Mouse (Mus musculus) ES-Bruce4 (cell line): ENCODE data around the gene Fxyd1. TPM values are rescaled to one million over a fixed set of nuclear protein-coding genes. Genes with fewer than 3 reads are reported as not detected.

Experiments used
- H3K27ac ChIP-seq: 2 replicates; pipeline ENCODE4 v1.5.1; 2012; ENCODE audit warnings: low read length, inconsistent platforms; ENCODE audit not compliant: insufficient read depth
- H3K27me3 ChIP-seq: 2 replicates; pipeline ENCODE4 v1.6.1; 2012; ENCODE audit warnings: mild to moderate bottlenecking, low read length, inconsistent platforms; ENCODE audit not compliant: control insufficient read depth, poor library complexity, insufficient read depth, severe bottlenecking
- H3K36me3 ChIP-seq: 2 replicates; pipeline ENCODE4 v1.6.1; 2012; ENCODE audit warnings: inconsistent platforms, mild to moderate bottlenecking, low read length, moderate library complexity; ENCODE audit not compliant: control insufficient read depth, poor library complexity, insufficient read depth, severe bottlenecking
- H3K4me1 ChIP-seq: one replicate; pipeline ENCODE4 v1.8.1; 2011; ENCODE audit warnings: low read length; ENCODE audit not compliant: control insufficient read depth, insufficient read depth
- H3K4me3 ChIP-seq: 2 replicates; pipeline ENCODE4 v1.5.1; 2011; ENCODE audit warnings: low read depth, mild to moderate bottlenecking, low read length
- H3K9ac ChIP-seq: 2 replicates; pipeline ENCODE4 v1.6.1; 2012; ENCODE audit warnings: low read depth, mild to moderate bottlenecking, inconsistent platforms; ENCODE audit not compliant: poor library complexity, severe bottlenecking
- H3K9me3 ChIP-seq: replicated peaks from 2 replicates; pipeline ENCODE4 v1.6.1; 2012; ENCODE audit warnings: mild to moderate bottlenecking, low read length, inconsistent platforms; ENCODE audit not compliant: control insufficient read depth, poor library complexity, insufficient read depth, severe bottlenecking
- CTCF ChIP-seq: IDR thresholded peaks from one replicate; pipeline ENCODE4 v1.8.1; 2011; ENCODE audit warnings: low read depth, low read length
- EP300 ChIP-seq: IDR thresholded peaks from 2 replicates; pipeline ENCODE4 v1.6.1; 2011; ENCODE audit warnings: low read depth, low read length; ENCODE audit not compliant: insufficient read depth
- POLR2A ChIP-seq: IDR thresholded peaks from one replicate; pipeline ENCODE4 v1.8.1; 2011; ENCODE audit warnings: low read length; ENCODE audit not compliant: insufficient read depth
- polyA plus RNA-seq: library from polyadenylated mRNA; stranded (reverse); fragments of >200 nt; gene quantifications from 2 replicates; pipeline ENCODE4 v1.2.4, GENCODE M21; 2011; ENCODE audit warnings: low read depth; ENCODE audit not compliant: missing spikeins, insufficient read depth, insufficient read length

The Fxyd1 gene
- polyA plus RNA-seq, 1 experiment = 2.1 TPM

DNA sequence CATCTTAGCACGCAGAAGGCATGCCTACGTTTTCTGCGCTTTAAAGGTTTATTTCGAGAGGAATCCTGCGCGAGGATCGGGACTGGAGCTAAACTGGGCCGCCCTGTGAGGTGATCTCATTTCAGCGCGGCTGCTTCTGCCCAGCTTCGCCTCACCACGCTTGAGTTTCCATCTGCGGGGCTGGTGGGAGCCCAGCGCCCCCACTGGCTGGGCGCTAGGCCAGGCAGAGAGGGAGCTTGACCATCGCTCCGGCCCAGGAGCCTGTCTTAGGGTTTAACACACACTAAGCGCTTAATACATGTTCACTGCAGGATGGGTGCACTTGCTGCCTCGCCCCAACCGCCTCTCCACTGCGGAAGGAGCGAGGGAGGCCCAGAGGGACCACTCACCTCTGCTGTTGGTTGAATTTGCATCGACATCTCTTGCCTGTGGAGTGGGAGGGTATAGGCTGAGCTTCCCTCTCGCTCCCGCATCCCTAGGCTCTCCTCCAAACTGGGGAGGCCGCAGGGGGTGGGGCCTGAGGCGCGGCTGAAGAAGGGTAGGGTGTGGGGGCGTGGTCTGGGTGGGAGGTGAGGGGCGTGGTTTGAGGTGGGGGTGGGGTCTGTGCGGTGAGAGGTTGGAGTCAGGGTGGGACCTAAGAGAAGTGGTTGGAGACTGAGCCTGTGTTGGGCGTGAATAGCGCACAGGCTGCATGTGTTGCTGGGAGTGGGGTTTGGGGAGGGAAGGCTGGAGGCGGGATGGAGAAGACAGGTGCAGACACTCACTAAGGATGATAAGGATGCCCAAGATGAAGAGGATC lies 4.2 kb downstream of the Fxyd1 start:
- Histone ChIP-seq H3K9me3 (no peaks in the 10 kb centered on the region), H3K9ac (0 out of 2 replicates have a peak overlapping the region, but pooled peaks have one; percentile 10), H3K4me1 (no peaks in the 10 kb centered on the region), H3K4me3 (peak overlapping the region; percentile 65), H3K36me3 (no peaks in the 10 kb centered on the region), H3K27ac (no peak overlapping the region), H3K27me3 (peaks cover 11% of the 10 kb centered on the region)
- peak; percentile 13 for TF ChIP-seq CTCF
- no peak for TF ChIP-seq EP300

- H3K4me1 ChIP-seq = no peaks in the 10 kb centered on the region
- H3K36me3 ChIP-seq = no peaks in the 10 kb centered on the region
- no peaks in the 10 kb centered on the region for H3K9me3 ChIP-seq
- H3K27ac ChIP-seq = no peak overlapping the region
- peaks cover 11% of the 10 kb centered on the region for H3K27me3 ChIP-seq
- peak overlapping the region; percentile 65 for H3K4me3 ChIP-seq
- TF ChIP-seq CTCF (no peak), POLR2A (no peak), EP300 (no peak)
- H3K9ac ChIP-seq = 0 out of 2 replicates have a peak overlapping the region, but pooled peaks have one; percentile 10
Observed at GRCm38 (mm10) chr7:31052251-31052635, 4.8 kb downstream of the Fxyd1 start.

- Histone ChIP-seq H3K4me1 (no peaks in the 10 kb centered on the region), H3K9me3 (no peaks in the 10 kb centered on the region), H3K36me3 (no peaks in the 10 kb centered on the region), H3K27ac (no peak within 1 kb of the TSS), H3K9ac (0 out of 2 replicates have a peak within 1 kb of the TSS, but pooled peaks have one; percentile 10), H3K4me3 (peak within 1 kb of the TSS; percentile 65), H3K27me3 (peaks cover 11% of the 10 kb centered on the region)
- TF ChIP-seq CTCF (peak; percentile 10), EP300 (no peak), POLR2A (no peak)
Observed at GRCm38 (mm10) chr7:31051321-31052021, 5.5 kb downstream of the Fxyd1 start, which contains the start of gene Fxyd7. TSS of gene Fxyd7 (minus strand) at chr7:31051467.

DNA sequence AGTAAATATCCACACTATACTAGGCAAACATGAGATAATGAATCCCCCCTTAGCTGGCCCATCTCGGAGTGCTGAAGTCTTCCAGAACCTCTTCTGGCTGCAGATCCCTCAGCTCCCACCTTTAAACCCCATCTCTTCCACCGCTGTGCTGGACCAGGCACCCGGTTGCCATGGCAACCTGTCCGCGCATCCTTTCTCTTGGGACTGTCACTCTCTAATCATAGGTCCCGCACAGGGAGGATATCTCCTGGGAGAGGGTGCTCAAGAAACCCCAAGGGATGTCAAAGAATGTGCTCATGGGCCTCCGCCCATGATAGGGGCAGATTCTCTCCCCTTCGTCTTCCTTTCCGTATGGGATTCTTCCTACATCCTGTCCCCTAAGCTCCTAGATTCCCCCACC lies 6.1 kb downstream of the Fxyd1 start:
- Histone ChIP-seq H3K4me3 (peak overlapping the region; percentile 41; the same call in 1 of the 2 replicates), H3K9ac (no peak overlapping the region), H3K9me3 (no peaks in the 10 kb centered on the region), H3K27me3 (peaks cover 11% of the 10 kb centered on the region), H3K36me3 (no peaks in the 10 kb centered on the region), H3K4me1 (no peaks in the 10 kb centered on the region), H3K27ac (no peak overlapping the region)
- TF ChIP-seq POLR2A (no peak), CTCF (no peak), EP300 (no peak)

- no peak for TF ChIP-seq EP300
- no peak overlapping the region for H3K27ac ChIP-seq
- peaks cover 11% of the 10 kb centered on the region for H3K27me3 ChIP-seq
- no peak overlapping the region for H3K9ac ChIP-seq
- no peaks in the 10 kb centered on the region for H3K36me3 ChIP-seq
- no peaks in the 10 kb centered on the region for H3K4me1 ChIP-seq
- no peaks in the 10 kb centered on the region for H3K9me3 ChIP-seq
- H3K4me3 ChIP-seq = no peak overlapping the region
Observed at GRCm38 (mm10) chr7:31050487-31050886, 6.5 kb downstream of the Fxyd1 start.

DNA sequence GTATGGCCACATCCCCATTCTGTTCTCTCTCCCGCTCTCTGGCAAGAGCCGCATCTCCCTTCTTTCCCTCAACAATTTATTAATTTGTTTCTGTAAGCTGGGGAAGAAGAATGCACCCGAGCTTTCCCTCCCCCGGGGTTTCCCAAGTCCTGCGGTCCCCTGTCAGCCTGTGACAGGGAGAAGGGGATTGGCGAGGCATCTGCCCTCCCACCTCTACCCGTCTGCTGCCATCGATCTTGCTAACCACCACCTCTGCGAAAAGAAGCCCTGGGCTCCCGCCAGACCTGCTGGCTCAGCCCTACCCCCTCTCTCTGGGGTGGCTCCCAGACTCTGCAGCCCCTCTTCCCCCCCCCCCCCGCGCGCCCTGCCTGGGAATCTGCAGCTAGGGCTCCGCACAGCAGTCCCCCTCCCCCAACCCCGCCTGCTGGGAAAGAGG lies 7.1 kb downstream of the Fxyd1 start:
- Histone ChIP-seq H3K9me3 (no peaks in the 10 kb centered on the region), H3K4me1 (no peaks in the 10 kb centered on the region), H3K36me3 (no peaks in the 10 kb centered on the region), H3K9ac (no peak overlapping the region), H3K27ac (no peak overlapping the region), H3K4me3 (no peak overlapping the region), H3K27me3 (peaks cover 11% of the 10 kb centered on the region)
- TF ChIP-seq CTCF (no peak), POLR2A (no peak), EP300 (no peak)
